Mouse (Mus musculus) liver, postnatal 0 days (tissue): ENCODE results near the gene Lkaaear1. TPM values are rescaled to one million over a fixed set of nuclear protein-coding genes. Genes with fewer than 3 reads are reported as not detected.
A peak's percentile ranks its signal among the peaks of the same experiment; 100 is the strongest.

Experiments
- ATAC-seq: fragments of 200-750 bp; cut with Nextera tagmentation; 2 replicates; pipeline ENCODE4 v1.8.0; 2017; ENCODE audit warnings: mild to moderate bottlenecking, moderate library complexity
- DNase-seq: peaks from one replicate; pipeline ENCODE4 v3.0.0-alpha.2; 2016
- H3K27ac ChIP-seq: fragments of 300-500 bp; sonication (generic); 2 replicates; pipeline ENCODE4 v1.5.1; 2014; ENCODE audit warnings: antibody characterized with exemption, moderate library complexity, mild to moderate bottlenecking, low read depth
- H3K27me3 ChIP-seq: fragments of 300-500 bp; sonication (generic); 2 replicates; pipeline ENCODE4 v1.6.1; 2014; ENCODE audit warnings: low read length, control low read depth, mixed read lengths; ENCODE audit not compliant: insufficient read depth
- H3K36me3 ChIP-seq: fragments of 300-500 bp; sonication (generic); replicated peaks from 2 replicates; pipeline ENCODE4 v1.6.1; 2014; ENCODE audit warnings: mild to moderate bottlenecking, control low read depth, low read length, moderate library complexity, mixed read lengths; ENCODE audit not compliant: insufficient read depth
- H3K4me1 ChIP-seq: fragments of 300-500 bp; sonication (generic); 2 replicates; pipeline ENCODE4 v1.6.1; 2014; ENCODE audit warnings: antibody characterized with exemption, mild to moderate bottlenecking, control low read depth; ENCODE audit not compliant: insufficient read depth
- H3K4me2 ChIP-seq: fragments of 300-500 bp; sonication (generic); 2 replicates; pipeline ENCODE4 v1.6.1; 2014; ENCODE audit warnings: low read depth, mild to moderate bottlenecking, low read length, moderate library complexity, mixed read lengths
- H3K4me3 ChIP-seq: fragments of 300-500 bp; sonication (generic); 2 replicates; pipeline ENCODE4 v1.5.1; 2014; ENCODE audit warnings: low read depth, low read length
- H3K9ac ChIP-seq: fragments of 300-500 bp; sonication (generic); replicated peaks from 2 replicates; pipeline ENCODE4 v1.6.1; 2014; ENCODE audit warnings: mild to moderate bottlenecking, moderate library complexity
- H3K9me3 ChIP-seq: fragments of 300-500 bp; sonication (generic); 2 replicates; pipeline ENCODE4 v1.6.1; 2016; ENCODE audit warnings: mild to moderate bottlenecking, control low read depth, low read length, mixed read lengths
- CTCF ChIP-seq: sonication (generic); IDR thresholded peaks from 2 replicates; pipeline ENCODE4 v1.5.1; 2016; ENCODE audit warnings: antibody characterized with exemption, low read depth
- EP300 ChIP-seq: IDR thresholded peaks from 2 replicates; pipeline ENCODE4 v1.6.1; 2016; ENCODE audit warnings: antibody characterized with exemption, low read depth, mild to moderate bottlenecking
- WGBS: fragments of 180-500 bp; shearing (Covaris S2); extraction: QIAGEN DNeasy Blood & Tissue Kit; methylation state at CpG from one replicate; pipeline ENCODE4 v1.1.7; 2014; ENCODE audit not compliant: insufficient replicate concordance; 5-methylcytosine and 5-hydroxymethylcytosine counted together
- polyA plus RNA-seq: library from polyadenylated mRNA; unstranded; fragments of >200 nt; fragmentation: Nextera tagmentation; extraction: Ambion mirVana; gene quantifications from 2 replicates; pipeline ENCODE4 v1.2.1, GENCODE M21; 2015

The Lkaaear1 gene
- polyA plus RNA-seq, 1 experiment from 2014 or later, result not detected

DNA sequence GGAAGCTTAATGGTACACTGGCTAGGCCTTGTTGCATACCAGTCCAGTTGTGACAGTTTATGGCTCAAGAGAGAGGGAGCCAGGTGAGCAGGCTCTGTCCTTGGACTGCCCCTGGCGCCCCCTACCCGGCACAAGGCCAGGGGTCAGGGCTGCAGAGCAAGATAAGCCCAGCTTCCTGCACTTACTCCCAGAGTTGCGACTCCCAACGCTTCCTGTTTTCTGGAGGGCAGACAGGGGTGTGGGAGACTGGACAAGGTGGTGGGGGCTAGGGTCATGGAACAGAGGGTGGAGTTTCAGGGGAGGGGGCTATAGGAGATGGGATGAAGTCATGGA is 35.0 kb downstream of the Lkaaear1 start:
- Histone ChIP-seq H3K4me2 (no peak overlapping the region), H3K4me3 (no peak overlapping the region), H3K9ac (no peak overlapping the region), H3K27me3 (no peaks in the 10 kb centered on the region), H3K4me1 (0 out of 2 replicates have a peak, but pooled peaks cover 4% of the 10 kb centered on the region), H3K36me3 (no peaks in the 10 kb centered on the region), H3K27ac (peak overlapping the region; percentile 18; the same call in 1 of the 2 replicates), H3K9me3 (no peaks in the 10 kb centered on the region)
- ATAC-seq, result 0 out of 2 replicates have a peak, but pooled peaks have one; percentile 19
- no peak for TF ChIP-seq CTCF
- TF ChIP-seq EP300, result no peak
- no peak for DNase-seq
- 19% methylated on average over 4 of the region's 4 CpGs for WGBS

DNA sequence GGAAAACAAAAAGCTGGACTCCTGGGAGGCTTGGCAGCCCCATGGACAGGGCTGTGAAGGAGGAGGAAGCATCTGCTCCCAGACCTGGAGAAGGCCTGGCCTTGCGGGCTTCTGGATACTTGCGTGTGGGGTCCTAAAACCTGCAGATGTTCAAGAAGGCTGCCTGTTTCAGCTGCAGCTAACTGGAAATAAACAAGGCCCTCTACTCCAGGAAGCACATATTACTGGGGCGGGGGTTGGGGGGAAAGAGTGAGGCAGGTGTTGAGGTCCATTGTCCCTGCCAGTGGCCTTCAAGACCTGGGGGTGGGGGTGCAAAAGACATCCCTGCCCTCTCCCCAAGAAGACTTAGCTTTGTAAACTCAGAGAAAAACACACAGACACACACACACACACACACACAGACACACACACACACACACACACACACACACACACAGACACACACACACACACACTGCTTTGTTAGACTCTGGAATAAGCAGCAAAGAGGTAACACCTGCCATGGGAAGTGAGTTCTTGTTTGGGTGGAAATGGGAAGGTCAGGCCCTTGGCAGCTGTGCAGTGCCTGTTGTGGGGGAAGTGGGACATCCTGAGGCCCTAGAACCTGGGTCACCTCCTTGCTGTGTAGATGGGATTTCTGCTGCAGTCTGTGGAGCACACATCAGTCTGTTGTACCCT is 35.5 kb downstream of the Lkaaear1 start:
- 85% methylated on average over 3 of the region's 3 CpGs for WGBS
- DNase-seq, result no peak

DNA sequence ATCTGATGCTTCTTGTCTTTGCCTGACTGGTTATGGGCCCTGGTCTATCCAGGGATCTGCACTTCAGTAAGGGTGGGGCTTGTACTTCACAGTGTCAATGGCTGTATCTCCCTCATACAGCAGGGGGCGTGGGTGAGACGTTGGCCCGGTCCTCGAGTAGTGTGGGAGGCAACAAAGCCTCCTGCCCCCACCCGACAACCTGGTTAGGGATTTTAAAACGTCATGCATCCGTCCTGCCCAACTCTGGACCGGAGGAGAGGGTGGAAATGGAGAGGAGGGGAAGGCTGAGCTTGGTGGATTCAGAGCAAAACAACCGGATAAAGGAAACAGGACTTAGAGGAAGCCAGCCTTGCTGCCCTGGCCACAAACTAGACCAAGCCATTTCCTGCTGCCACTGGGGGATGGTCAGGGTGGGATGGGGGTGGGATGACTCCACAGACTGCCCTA is 38.6 kb downstream of the Lkaaear1 start:
- Histone ChIP-seq H3K27ac (no peak overlapping the region), H3K27me3 (no peaks in the 10 kb centered on the region), H3K4me2 (no peak overlapping the region; the same call in 1 of the 2 replicates), H3K4me1 (0 out of 2 replicates have a peak, but pooled peaks cover 4% of the 10 kb centered on the region), H3K9ac (no peak overlapping the region), H3K4me3 (no peak overlapping the region), H3K36me3 (peaks cover 19% of the 10 kb centered on the region), H3K9me3 (no peaks in the 10 kb centered on the region)
- TF ChIP-seq EP300 (peak; percentile 20; the same call in 1 of the 2 replicates), CTCF (peak; percentile 82)
- ATAC-seq (peak; percentile 88), DNase-seq (peak; percentile 84)
- 5% methylated on average over 9 of the region's 9 CpGs for WGBS

More for the DNA sequence above, 35.5 kb downstream of the Lkaaear1 start:
- no peaks in the 10 kb centered on the region for H3K9me3 ChIP-seq
- no peaks in the 10 kb centered on the region for H3K27me3 ChIP-seq
- TF ChIP-seq CTCF (no peak), EP300 (no peak)
- H3K4me2 ChIP-seq, result no peak overlapping the region
- 0 out of 2 replicates have a peak, but pooled peaks cover 4% of the 10 kb centered on the region for H3K4me1 ChIP-seq
- 0 out of 2 replicates have a peak overlapping the region, but pooled peaks have one; percentile 18 for H3K27ac ChIP-seq
- H3K4me3 ChIP-seq, result no peak overlapping the region
- H3K9ac ChIP-seq, result no peak overlapping the region
- ATAC-seq, result no peak
- H3K36me3 ChIP-seq, result no peaks in the 10 kb centered on the region

DNA sequence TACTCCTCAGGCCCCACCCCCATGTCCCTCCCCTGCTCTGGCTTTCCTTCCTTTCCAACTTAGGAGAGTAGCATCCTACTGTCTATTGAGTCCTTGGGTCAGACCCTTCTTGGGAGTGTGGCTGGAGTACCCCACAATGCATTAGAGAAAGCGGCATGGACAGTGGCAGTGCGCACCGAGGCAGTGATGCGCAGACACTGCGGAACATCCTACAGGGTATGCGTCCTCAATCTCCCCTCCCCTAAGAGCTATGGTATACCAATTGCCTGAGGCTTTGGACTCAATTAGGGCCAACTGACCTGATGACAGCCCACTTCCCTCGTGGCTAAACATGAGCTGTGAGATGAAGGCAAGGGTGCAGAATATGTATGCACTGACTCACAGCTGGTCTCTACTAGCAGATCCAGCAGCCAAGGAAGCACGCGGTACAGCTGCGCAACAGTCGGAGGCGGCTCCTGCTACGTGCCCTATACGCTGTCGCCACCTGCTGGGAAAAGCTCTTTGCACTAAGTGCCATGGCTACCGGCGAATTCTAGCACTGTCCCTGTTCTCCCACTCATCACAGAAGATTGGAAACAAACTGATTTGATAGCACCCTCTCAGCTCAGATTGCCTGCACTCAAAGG is 39.2 kb downstream of the Lkaaear1 start:
- H3K4me2 ChIP-seq, result no peak overlapping the region; the same call in 1 of the 2 replicates
- H3K27ac ChIP-seq, result no peak overlapping the region
- DNase-seq, result peak; percentile 73
- peak; percentile 36; the same call in 1 of the 2 replicates for TF ChIP-seq CTCF
- no peak for TF ChIP-seq EP300
- no peak overlapping the region for H3K4me3 ChIP-seq
- ATAC-seq, result peak; percentile 69
- H3K36me3 ChIP-seq, result peaks cover 19% of the 10 kb centered on the region
- no peaks in the 10 kb centered on the region for H3K9me3 ChIP-seq
- H3K9ac ChIP-seq, result no peak overlapping the region
- no peaks in the 10 kb centered on the region for H3K27me3 ChIP-seq
- 0 out of 2 replicates have a peak, but pooled peaks cover 4% of the 10 kb centered on the region for H3K4me1 ChIP-seq
- 33% methylated on average over 17 of the region's 17 CpGs for WGBS

DNA sequence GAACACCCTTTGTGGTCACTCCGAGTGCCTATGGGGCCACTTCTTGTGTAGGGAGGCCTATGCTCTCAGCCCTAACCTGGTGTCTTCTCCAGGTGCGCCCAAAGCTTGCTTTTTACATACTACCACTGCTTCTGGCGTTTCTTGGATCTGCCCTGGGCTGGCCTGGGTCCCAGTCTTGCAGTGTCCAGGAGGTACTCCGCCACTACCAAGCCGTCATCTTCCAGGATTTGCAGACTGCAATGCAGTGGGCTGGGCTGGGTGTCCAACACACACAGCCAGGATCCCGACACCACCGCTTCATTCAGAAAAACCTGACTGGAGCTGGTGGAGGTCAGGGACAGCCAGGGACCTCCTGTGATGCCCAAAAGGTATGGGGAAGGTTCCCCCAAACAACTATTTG is 39.7 kb downstream of the Lkaaear1 start:
- no peak for ATAC-seq
- H3K9me3 ChIP-seq, result no peaks in the 10 kb centered on the region
- no peak overlapping the region for H3K4me3 ChIP-seq
- TF ChIP-seq CTCF (no peak), EP300 (no peak)
- no peak overlapping the region for H3K9ac ChIP-seq
- no peak for DNase-seq
- no peaks in the 10 kb centered on the region for H3K27me3 ChIP-seq
- 80% methylated on average over 7 of the region's 7 CpGs for WGBS
- H3K27ac ChIP-seq, result no peak overlapping the region
- peaks cover 24% of the 10 kb centered on the region for H3K36me3 ChIP-seq
- H3K4me1 ChIP-seq, result 0 out of 2 replicates have a peak, but pooled peaks cover 4% of the 10 kb centered on the region
- no peak overlapping the region for H3K4me2 ChIP-seq

DNA sequence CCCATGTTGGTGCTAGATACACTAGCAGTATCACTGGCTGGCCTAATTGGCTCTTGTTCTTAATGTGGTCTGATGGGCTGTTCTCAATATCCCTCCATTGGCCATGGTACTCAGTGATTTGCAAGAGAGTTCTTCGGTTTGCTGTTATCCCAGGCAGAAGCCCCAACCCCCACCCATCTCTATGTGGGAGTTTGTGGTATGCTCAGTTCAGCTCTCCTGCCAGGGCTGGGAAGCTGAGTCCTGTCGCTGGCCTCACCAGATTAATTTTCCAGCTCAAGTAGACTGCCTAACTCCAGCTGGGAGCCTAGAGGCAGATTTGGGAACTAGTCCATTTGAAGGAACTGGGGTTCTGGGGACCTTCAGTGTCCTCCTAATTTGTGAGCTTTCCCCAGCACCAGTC is 40.8 kb downstream of the Lkaaear1 start:
- no peak for ATAC-seq
- Histone ChIP-seq H3K4me1 (0 out of 2 replicates have a peak, but pooled peaks cover 4% of the 10 kb centered on the region), H3K9ac (no peak overlapping the region), H3K9me3 (no peaks in the 10 kb centered on the region), H3K27me3 (no peaks in the 10 kb centered on the region), H3K36me3 (peaks cover 30% of the 10 kb centered on the region), H3K27ac (no peak overlapping the region), H3K4me3 (no peak overlapping the region), H3K4me2 (no peak overlapping the region)
- DNase-seq, result no peak
- TF ChIP-seq EP300 (no peak), CTCF (no peak)
- 72% methylated on average over 2 of the region's 2 CpGs for WGBS
